Mouse (Mus musculus): ENCODE results near the gene Gm49383. TPM values are rescaled to one million over a fixed set of nuclear protein-coding genes. Genes with fewer than 3 reads are reported as not detected.
"Not testable (repeated sequence)": the region's sequence is repeated elsewhere in the genome, so short reads cannot be mapped to it uniquely, and the experiment has no call there.

Gene Gm49383
- polyA plus RNA-seq, 1 experiment = not detected

DNA sequence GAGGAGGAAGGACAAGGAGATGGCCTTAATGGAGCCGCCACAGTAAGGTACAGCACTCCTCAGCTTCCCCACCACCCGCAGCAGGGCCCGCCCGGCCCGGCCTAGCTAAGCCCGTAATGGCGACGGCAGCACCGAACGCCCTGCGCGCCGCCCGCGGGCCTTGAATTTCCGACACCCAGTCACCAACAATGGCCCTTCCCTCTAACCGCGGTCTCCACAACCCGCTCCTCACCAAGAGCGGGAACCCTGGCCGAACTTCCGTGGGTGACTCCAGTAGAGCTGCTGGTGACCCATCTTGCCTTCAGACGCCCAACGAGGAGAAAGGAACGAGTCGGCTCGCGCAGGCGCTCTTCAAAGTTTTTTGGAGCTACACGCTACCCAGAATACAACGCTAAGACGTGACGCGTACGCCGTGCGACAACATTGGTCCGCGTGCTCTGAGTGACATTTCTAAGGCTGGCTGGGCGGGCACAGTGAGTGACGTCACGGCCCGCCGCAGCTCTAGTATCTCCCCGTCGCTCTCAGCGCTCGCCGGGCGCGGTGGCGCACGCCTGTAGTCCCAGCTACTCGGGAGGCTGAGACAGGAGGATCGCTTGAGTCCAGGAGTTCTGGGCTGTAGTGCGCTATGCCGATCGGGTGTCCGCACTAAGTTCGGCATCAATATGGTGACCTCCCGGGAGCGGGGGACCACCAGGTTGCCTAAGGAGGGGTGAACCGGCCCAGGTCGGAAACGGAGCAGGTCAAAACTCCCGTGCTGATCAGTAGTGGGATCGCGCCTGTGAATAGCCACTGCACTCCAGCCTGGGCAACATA, 37.9 kb downstream of the Gm49383 start, which contains the start of gene Rps29:
TSS of gene Rps29 (minus strand) at position 422 of the 813 bp plus-strand sequence.
- Histone ChIP-seq H3K4me3 (ENCODE audit: insufficient read depth, low read depth, low read length) (peak within 1 kb of the TSS; percentile 88), H3K27ac (ENCODE audit: insufficient read depth, low read depth, low read length) (peak within 1 kb of the TSS; percentile 66)
- H3K4me1 ChIP-seq (ENCODE audit: control insufficient read depth, insufficient read depth, low read length) = not testable (repeated sequence)
- peak; percentile 73 for TF ChIP-seq POLR2A (IDR thresholded peaks at IDR 0.05; ENCODE audit: insufficient read depth, low read depth, low read length)
- under 1% methylated on average over 58 of the region's 68 CpGs for WGBS

DNA sequence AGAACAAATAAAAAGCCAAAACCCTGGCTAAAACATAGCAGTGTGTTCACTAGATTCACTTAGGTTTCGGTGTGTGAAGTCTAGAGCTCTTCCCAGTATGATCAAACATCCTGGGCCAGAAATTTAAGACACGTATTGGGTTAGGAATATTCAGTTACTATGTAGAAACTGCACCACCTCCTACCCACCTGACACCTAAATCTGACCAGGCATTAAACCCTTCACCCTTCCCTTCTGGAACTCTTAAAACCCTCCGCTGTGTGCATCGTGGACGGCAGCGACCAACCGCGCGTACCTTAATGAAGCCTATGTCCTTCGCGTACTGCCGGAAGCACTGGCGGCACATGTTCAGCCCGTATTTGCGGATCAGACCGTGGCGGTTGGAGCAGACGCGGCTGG, 38.5 kb downstream of the Gm49383 start:
- no peaks in the 10 kb centered on the region; the same call in 1 of the 2 replicates for H3K4me1 ChIP-seq (ENCODE audit: control insufficient read depth, insufficient read depth, low read length)
- no peak for TF ChIP-seq POLR2A (IDR thresholded peaks at IDR 0.05; ENCODE audit: insufficient read depth, low read depth, low read length)
- TF ChIP-seq CTCF (IDR thresholded peaks at IDR 0.05; ENCODE audit: insufficient read depth, low read depth, low read length) = no peak
- H3K4me3 ChIP-seq (ENCODE audit: insufficient read depth, low read depth, low read length) = peak overlapping the region; percentile 88
- under 1% methylated on average over 19 of the region's 19 CpGs for WGBS
- peak overlapping the region; percentile 66 for H3K27ac ChIP-seq (ENCODE audit: insufficient read depth, low read depth, low read length)

DNA sequence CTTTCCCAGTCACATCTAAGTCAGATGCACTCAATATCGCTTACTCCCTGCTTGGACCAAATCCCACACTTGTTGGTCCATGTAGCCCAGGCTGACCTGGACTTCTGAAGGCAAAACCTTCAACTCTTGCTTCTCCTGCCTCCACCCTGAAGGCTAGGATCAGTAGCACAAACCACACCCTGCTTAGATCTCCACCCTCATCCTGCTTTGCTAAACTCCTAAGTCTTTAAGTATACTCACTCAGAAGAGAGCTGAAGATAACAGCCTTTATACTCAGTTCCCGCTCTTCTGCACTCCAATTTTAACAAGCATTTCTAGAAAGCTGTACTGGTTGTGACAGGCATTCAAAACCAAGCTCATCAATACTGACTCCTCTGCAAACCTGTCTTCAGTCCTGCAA, 39.8 kb downstream of the Gm49383 start:
- H3K27ac ChIP-seq (ENCODE audit: insufficient read depth, low read depth, low read length) = no peak overlapping the region

DNA sequence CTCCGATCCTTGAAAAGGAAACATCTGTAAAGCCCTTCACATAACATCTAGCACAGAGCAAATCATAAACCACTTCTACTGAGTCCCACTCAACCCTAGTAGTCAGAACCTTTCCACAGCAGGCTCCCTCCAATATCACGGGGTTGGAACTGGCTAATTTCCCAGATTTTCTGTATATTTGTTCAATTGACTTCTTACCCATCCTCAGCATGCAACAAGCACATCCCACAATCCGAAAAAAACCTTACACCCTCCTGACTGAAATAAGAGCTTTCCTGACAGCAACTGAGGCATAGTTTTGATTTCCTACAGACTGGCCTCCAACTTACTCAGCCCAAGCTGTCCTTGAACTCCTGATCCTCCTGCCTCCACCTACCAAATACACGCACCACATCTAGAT, 40.5 kb downstream of the Gm49383 start:
- Histone ChIP-seq H3K27ac (ENCODE audit: insufficient read depth, low read depth, low read length) (no peak overlapping the region), H3K4me3 (ENCODE audit: insufficient read depth, low read depth, low read length) (no peak overlapping the region), H3K4me1 (ENCODE audit: control insufficient read depth, insufficient read depth, low read length) (no peaks in the 10 kb centered on the region; the same call in 1 of the 2 replicates)
- TF ChIP-seq CTCF (IDR thresholded peaks at IDR 0.05; ENCODE audit: insufficient read depth, low read depth, low read length) = no peak
- TF ChIP-seq POLR2A (IDR thresholded peaks at IDR 0.05; ENCODE audit: insufficient read depth, low read depth, low read length) = no peak
- 71% methylated on average over 4 of the region's 4 CpGs for WGBS

More for the DNA sequence above, 39.8 kb downstream of the Gm49383 start:
- 99% methylated on average over 2 of the region's 2 CpGs for WGBS
- no peak for TF ChIP-seq POLR2A (IDR thresholded peaks at IDR 0.05; ENCODE audit: insufficient read depth, low read depth, low read length)
- TF ChIP-seq CTCF (IDR thresholded peaks at IDR 0.05; ENCODE audit: insufficient read depth, low read depth, low read length) = no peak
- no peaks in the 10 kb centered on the region; the same call in 1 of the 2 replicates for H3K4me1 ChIP-seq (ENCODE audit: control insufficient read depth, insufficient read depth, low read length)
- H3K4me3 ChIP-seq (ENCODE audit: insufficient read depth, low read depth, low read length) = no peak overlapping the region

DNA sequence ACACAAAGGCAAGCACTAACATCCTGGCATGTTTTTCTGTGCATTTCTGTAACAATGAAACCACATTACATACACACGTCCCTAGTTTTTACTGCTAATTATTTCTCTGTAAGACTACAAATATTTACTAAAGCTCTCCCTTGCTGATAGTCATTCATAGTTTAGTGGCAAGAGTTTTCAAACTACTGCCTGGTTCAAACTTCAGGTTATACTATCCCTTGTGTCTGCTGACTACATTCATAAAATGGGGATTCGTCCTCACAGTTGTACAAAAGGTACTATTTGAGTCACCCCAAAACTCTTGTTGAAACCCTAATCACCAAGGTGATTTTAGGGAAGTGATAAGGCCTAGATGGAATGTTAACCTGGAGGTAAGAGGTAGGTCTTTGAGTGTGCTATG, 41.0 kb downstream of the Gm49383 start:
- WGBS = 73% methylated on average over 2 of the region's 2 CpGs
- no peaks in the 10 kb centered on the region; the same call in 1 of the 2 replicates for H3K4me1 ChIP-seq (ENCODE audit: control insufficient read depth, insufficient read depth, low read length)
- no peak overlapping the region for H3K27ac ChIP-seq (ENCODE audit: insufficient read depth, low read depth, low read length)
- no peak for TF ChIP-seq POLR2A (IDR thresholded peaks at IDR 0.05; ENCODE audit: insufficient read depth, low read depth, low read length)
- H3K4me3 ChIP-seq (ENCODE audit: insufficient read depth, low read depth, low read length) = no peak overlapping the region

DNA sequence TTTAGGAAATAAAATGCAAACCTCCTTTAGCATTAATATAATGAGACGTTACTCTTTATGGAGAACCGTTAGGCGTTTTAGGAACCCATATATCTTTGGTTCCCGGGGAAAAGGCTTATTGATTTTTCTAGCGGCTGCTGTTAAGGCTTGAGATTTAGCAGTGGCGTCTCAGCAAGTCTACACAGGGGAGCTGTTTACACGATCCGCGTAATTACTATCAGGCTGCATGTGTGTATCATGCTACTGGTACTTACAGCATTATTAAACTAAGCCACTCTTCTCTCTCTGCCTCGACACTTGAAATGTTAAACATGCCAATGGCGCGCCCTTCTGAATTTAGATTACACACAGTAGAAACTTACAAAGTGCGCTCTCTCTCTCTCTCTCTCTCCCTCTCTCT, 46.9 kb downstream of the Gm49383 start:
- Histone ChIP-seq H3K4me3 (ENCODE audit: insufficient read depth, low read depth, low read length) (no peak overlapping the region), H3K4me1 (ENCODE audit: control insufficient read depth, insufficient read depth, low read length) (no peaks in the 10 kb centered on the region), H3K27ac (ENCODE audit: insufficient read depth, low read depth, low read length) (no peak overlapping the region)
- WGBS = 71% methylated on average over 13 of the region's 13 CpGs
- TF ChIP-seq CTCF (IDR thresholded peaks at IDR 0.05; ENCODE audit: insufficient read depth, low read depth, low read length) (no peak), POLR2A (IDR thresholded peaks at IDR 0.05; ENCODE audit: insufficient read depth, low read depth, low read length) (no peak)

DNA sequence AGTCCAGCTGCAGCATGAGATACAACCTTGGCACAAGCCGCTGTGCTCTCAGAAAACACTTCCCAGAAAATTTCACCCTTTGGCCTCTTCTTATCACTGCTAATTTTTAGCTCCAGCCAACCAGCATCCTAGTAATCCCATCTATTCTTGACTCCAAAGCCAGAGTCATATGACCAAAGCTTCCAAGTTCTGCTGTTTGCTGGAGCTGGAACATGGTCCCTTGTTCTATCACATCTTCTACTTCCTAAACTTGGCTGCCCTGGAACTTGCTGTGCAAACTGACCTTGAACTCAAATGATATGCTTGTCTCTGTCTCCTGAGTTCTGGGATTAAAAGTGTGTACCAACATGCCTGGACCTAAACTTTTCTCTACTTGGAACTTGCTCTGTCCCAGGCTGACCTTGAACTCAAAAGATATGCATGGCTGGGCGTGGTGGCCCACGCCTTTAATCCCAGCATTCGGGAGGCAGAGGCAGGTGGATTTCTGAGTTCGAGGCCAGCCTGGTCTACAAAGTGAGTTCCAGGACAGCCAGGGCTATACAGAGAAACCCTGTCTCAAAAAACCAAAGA, 49.7 kb downstream of the Gm49383 start:
- H3K4me1 ChIP-seq (ENCODE audit: control insufficient read depth, insufficient read depth, low read length) = no peaks in the 10 kb centered on the region
- H3K27ac ChIP-seq (ENCODE audit: insufficient read depth, low read depth, low read length) = no peak overlapping the region
- no peak for TF ChIP-seq CTCF (IDR thresholded peaks at IDR 0.05; ENCODE audit: insufficient read depth, low read depth, low read length)
- TF ChIP-seq POLR2A (IDR thresholded peaks at IDR 0.05; ENCODE audit: insufficient read depth, low read depth, low read length) = no peak
- no peak overlapping the region for H3K4me3 ChIP-seq (ENCODE audit: insufficient read depth, low read depth, low read length)
- WGBS = 95% methylated on average over 5 of the region's 5 CpGs

DNA sequence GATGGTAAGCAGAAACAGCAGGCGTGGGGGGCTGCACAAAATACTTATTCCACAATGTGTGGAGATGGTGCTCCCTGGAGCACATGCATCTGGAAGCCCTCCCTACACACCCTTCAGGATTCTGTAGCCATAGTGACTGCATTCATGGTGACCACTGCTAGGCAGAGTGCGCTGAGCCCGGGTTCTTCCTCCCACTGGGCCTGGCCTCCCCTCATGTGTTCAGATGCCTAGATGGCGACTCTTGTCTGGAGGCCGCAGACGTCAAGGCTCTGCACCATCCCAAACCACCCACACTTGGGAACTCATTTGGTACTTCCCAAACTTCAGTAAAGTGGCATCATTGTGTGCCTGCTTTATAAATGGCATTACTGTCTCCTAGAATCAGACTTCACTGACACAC, 53.4 kb downstream of the Gm49383 start:
- 82% methylated on average over 6 of the region's 6 CpGs for WGBS
- TF ChIP-seq POLR2A (IDR thresholded peaks at IDR 0.05; ENCODE audit: insufficient read depth, low read depth, low read length) (no peak), CTCF (IDR thresholded peaks at IDR 0.05; ENCODE audit: insufficient read depth, low read depth, low read length) (no peak)
- H3K4me3 ChIP-seq (ENCODE audit: insufficient read depth, low read depth, low read length) = no peak overlapping the region
- H3K4me1 ChIP-seq (ENCODE audit: control insufficient read depth, insufficient read depth, low read length) = no peaks in the 10 kb centered on the region
- no peak overlapping the region for H3K27ac ChIP-seq (ENCODE audit: insufficient read depth, low read depth, low read length)

DNA sequence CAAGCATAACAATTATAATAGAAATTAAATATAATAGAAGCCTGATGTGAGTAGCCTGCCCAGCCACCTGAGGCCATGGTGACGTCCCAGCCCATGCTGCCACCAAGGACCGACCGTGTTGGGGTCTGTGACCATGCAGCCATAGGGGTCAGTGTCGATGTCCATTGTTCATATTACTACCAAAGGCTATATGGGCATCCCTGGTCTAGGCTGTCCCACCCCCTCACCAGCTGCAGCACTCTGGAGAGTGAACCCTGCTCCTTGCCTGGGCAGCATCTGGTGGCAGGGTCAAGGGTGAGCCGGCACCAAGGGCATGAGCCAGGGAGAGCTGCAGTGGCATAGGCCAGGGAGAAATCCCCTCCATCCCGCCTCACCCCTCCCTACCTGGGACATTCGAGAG, 57.1 kb downstream of the Gm49383 start:
- WGBS = 92% methylated on average over 7 of the region's 7 CpGs
- TF ChIP-seq POLR2A (IDR thresholded peaks at IDR 0.05; ENCODE audit: insufficient read depth, low read depth, low read length) = no peak
- TF ChIP-seq CTCF (IDR thresholded peaks at IDR 0.05; ENCODE audit: insufficient read depth, low read depth, low read length) = no peak
- no peak overlapping the region for H3K27ac ChIP-seq (ENCODE audit: insufficient read depth, low read depth, low read length)

More for the DNA sequence above, 57.1 kb downstream of the Gm49383 start:
- Histone ChIP-seq H3K4me3 (ENCODE audit: insufficient read depth, low read depth, low read length) (no peak overlapping the region), H3K4me1 (ENCODE audit: control insufficient read depth, insufficient read depth, low read length) (no peaks in the 10 kb centered on the region)
